Mouse (Mus musculus) brain, adult 2 months (tissue): ENCODE measurements around the gene Ddx50.

Source experiments
- DNase-seq: peaks from one replicate; pipeline ENCODE4 v3.0.0; 2011; ENCODE audit warnings: low read depth, low spot score

The Ddx50 gene

DNA sequence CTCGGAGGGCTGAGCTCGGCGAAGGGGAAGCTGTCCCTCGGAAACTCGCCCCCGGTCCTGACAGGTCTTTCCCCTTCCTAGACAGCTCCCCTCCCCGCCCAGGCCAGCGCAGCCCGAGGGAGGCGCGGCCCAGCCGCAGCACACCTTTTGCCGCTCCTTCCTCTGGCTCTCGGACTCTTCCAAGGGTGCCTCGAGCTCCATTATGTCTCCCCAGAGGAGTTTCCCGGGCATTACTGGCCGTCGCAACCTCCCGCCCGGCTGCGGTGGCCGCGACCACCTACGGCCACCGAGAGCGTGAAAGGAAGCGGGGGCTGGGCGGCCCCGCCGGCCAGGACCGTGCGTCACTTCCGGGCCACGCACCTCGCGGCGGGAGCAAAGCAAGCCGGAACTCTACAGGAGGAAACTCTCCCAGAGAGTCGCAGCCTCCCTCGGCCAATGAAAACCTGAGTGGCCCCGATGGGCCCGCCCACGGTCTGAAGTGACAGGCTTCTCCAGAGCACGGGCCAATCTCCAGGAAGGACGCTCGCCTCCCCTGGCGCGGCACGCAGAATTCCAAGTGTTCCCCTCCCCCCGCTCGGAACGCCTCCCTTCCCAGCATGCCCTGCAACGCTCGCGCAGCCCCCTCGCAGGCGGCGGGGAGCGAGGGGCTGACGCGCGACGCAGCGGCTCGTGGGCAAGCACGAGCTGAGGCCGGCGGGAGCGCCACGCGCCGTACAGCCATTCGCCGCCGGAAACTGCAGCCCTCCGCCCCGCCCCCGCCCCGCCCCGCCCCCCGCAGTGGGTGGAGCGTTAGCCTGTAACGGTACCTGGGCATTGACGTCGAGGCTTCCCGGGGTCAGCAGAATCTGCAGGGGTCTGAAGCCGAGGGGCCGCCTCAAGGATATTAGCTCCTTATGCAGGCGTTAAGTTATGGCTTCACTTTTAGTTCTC is at the start of gene Ddx50:
Ddx50 (minus strand) TSS at position 338 of the 930 bp plus-strand sequence.
- peak; percentile 100 for DNase-seq

DNA sequence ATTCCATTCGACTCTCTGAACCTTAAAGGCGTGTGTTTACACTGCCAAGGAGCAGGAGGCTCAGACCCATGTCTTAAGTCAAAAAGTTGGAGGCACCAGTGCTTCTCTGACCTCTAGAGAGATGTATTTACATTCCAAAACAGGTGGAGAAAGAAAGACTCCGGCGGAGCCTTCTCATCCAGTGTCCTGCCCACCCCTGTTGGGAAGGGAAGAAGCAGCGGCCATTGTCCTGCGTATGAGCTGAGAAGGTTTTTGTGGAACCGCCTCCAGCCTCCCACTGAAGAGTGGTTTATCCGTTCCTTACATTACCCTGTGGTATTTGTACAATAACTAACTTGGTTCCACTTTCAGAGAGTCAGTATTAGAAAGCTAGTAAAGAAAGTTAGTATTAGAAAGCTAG is 41.8 kb upstream of the Ddx50 start:
- no peak for DNase-seq

DNA sequence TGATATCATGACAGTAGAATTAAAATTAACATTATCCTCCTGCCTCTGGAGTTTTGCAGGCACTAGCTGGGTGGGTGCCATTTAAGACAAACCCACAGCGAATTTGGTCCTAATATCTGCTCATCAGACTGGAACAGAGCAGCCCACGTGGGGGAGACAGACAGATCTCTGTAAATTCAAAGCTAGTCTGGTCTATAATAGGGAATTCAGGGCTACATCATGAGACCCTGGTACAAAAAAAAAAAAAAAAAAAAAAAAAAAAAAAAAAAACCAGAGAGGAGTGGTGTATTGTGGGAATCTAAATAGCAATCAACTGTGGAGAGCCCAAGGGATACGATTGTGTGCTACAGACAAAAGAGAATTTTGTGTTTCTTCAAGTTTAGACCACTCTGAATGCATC is 41.2 kb upstream of the Ddx50 start:
- DNase-seq, result no peak

GRCm38 (mm10) chr10:62687032-62687674 is 36.1 kb upstream of the Ddx50 start:
- DNase-seq, result no peak

GRCm38 (mm10) chr10:62683043-62683442 is 32.0 kb upstream of the Ddx50 start:
- no peak for DNase-seq

GRCm38 (mm10) chr10:62679833-62680232 is 28.8 kb upstream of the Ddx50 start:
- DNase-seq, result no peak

- DNase-seq, result no peak
Measured at GRCm38 (mm10) chr10:62677329-62677728, 26.3 kb upstream of the Ddx50 start.

DNA sequence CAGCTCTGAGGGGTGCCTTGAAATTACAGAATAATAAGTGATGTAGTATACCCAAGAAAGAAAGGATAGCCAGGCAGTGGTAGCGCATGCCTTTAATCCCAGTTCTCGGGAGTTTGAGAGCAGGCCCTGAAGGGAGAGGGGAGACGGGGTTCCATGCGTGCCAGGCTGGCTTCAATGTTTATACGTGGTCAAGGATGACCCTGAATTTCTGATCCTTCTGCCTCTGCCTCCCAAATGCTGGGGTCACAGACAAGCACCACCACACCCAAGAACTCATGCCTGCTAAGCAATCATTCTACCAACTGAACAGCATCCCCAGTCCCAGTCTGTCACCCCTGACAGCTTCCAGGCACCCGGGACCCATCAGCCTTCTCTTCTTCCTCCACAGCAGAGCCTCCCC is 25.2 kb upstream of the Ddx50 start:
- DNase-seq, result no peak

GRCm38 (mm10) chr10:62672359-62672758 is 21.3 kb upstream of the Ddx50 start:
- no peak for DNase-seq

DNA sequence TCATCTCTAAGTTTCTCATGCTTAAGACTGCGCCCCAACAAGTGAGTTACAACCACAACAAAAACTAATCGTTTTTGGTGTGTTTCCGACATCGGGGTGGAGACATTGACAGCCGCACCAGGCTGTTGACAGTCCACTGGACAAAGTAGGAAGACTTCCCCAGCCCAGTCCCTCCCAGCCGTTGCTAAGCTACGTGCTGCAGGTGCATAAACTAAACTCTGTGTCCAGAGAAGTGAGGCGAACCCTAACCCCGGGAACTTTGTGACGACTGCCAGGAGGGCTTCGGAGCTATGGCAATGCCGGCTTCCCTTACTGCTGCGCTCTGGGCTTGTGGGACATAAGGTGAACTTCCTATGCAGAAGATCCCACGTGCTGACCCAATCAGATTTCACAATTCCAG is 18.2 kb upstream of the Ddx50 start:
- no peak for DNase-seq

DNA sequence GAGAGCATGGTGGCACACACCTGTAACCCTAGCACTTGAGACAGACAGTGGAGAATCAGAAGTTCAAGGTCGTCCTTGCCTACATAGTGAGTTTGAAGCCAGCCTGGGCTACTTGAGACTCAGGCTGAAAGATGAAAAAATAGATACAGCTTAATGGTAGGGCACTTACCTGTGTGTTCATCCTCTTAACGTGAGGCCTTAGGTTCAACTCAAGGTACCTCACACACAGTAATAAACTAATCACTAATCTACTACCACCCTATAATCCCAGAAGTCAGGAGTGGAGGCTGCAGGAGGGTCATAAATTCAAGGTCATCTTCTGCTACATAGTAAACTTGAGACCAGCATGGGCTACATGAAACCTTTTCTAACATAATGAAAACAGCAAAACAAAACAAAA is 17.4 kb upstream of the Ddx50 start:
- DNase-seq, result no peak

GRCm38 (mm10) chr10:62668043-62668442 is 17.0 kb upstream of the Ddx50 start:
- DNase-seq, result no peak

GRCm38 (mm10) chr10:62664963-62665590 is 14.1 kb upstream of the Ddx50 start:
- no peak for DNase-seq

- DNase-seq, result no peak
Measured at GRCm38 (mm10) chr10:62664171-62664570, 13.2 kb upstream of the Ddx50 start.

DNA sequence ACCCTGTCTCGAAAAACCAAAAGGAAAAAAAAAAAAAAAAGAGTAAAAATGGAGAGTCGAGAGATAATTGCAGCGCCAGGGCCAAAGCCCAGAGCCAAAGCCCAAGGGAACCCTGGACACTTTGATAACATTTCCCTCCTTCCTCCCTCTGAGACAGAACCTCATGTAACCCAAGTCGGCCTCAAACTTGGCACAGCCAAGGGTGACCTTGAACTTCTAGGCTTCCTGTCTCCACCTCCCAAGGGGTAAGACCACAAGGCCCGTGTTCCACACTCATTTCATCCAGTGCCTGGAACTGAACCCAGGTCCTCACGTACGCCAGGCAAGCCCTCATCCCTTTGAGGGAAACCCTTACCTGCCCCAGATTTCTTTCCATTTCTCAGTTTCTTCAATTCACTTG is 5.7 kb upstream of the Ddx50 start:
- DNase-seq, result no peak

DNA sequence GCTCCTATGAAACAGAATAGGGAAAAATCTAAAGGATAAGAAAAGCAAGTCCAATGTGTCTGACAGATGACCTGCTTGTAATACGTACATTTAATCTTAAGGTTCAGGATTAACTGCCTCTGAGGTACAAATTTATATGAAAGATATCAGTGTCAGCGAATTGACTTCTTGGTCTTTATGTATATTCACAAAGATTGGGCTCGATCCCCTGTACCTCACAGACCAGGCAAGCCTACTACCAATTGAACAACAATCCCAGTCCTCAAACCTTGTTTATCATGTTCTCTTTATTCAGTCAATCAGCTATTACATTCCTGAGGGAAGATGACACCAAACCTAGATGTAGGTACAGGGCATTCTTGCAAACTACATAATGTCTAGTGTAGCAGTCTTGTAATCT is 943 bp upstream of the Ddx50 start:
- no peak for DNase-seq

- DNase-seq, result peak; percentile 26
Measured at GRCm38 (mm10) chr10:62650358-62650782, 648 bp downstream of the Ddx50 start.

DNA sequence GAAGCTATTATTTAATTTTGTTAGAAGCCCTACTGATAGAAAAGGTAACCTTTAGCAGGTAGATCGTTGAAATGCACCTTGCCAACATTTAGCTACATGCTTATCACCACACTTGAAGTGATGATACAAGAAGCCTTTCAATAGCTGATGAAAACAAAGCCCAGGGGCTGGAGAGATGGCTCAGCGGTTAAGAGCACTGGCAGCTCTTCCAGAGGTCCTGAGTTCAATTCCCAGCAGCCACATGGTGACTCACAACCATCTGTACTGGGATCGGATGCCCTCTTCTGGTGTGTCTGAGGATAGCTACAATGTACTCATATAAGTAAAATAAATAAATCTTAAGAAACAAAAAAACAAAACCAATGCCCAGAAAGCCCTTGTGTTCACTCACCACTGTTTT is 46.9 kb downstream of the Ddx50 start:
- DNase-seq, result no peak

DNA sequence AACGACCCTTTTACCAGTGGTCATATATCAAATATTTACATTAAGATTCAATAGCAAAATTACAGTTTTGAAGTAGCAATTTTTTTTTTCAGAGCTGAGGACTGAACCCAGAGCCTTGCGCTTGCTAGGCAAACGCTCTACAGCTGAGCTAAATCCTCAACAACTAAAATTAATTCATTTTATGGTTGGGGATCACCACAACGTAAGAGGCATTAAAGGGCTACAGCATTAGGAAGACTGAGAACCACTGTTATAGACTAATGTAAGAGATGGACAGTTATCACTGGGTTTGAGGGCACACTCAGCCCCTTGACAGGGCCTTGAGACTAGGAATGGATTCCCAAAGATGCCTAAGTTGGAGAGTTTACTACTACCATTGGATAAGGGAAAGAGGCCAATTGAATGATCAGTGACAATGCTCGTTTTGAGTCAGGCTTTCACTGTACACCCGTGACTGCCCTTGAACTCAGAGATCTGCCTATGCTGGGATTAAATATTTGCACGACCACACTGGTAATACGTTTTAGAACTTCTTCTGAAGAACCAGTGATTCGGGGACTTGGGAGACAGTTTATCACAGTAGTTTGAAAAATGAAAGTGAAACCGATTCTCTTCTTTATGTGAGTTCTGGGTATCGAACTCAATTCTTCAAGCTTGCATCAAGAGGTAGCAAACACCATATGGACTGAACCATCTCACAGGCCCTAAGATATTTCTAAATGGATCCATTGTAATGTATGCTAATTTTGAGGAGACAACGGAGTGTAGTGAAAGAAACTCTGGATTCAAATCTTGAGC is 47.6 kb downstream of the Ddx50 start:
- no peak for DNase-seq

- peak; percentile 96 for DNase-seq
Measured at GRCm38 (mm10) chr10:62602177-62603040, 48.6 kb downstream of the Ddx50 start, which contains the start of gene Ddx21. Ddx21 (minus strand) TSS chr10:62602281.

- no peak for DNase-seq
Measured at GRCm38 (mm10) chr10:62601833-62602176, 49.2 kb downstream of the Ddx50 start.
